Mouse (Mus musculus): ENCODE data around the gene Tbc1d13. TPM values are rescaled to one million over a fixed set of nuclear protein-coding genes. Genes with fewer than 3 reads are reported as not detected.
"Not testable (repeated sequence)": the region's sequence is repeated elsewhere in the genome, so short reads cannot be mapped to it uniquely, and the experiment has no call there.

The Tbc1d13 gene
- total and polyA plus RNA-seq, 2 experiments from 2014 or later, result 8.3 to 135 TPM

GRCm38 (mm10) chr2:30176561-30176960, 43.0 kb downstream of the Tbc1d13 start:
- Histone ChIP-seq H3K27me3 (ENCODE audit: insufficient read depth, low read length) (no peaks in the 10 kb centered on the region), H3K9ac (no peak overlapping the region), H3K4me2 (ENCODE audit: low read depth) (no peak overlapping the region), H3K27ac (ENCODE audit: low read depth, low read length) (no peak overlapping the region), H3K4me3 (ENCODE audit: low read depth, low read length) (no peak overlapping the region), H3K9me3 (ENCODE audit: low read length) (no peaks in the 10 kb centered on the region), H3K4me1 (ENCODE audit: insufficient read depth) (peaks cover 14% of the 10 kb centered on the region), H3K36me3 (ENCODE audit: insufficient read depth) (peaks cover 26% of the 10 kb centered on the region)
- DNase-seq, result no peak
- no peak for ATAC-seq
- no peak for TF ChIP-seq CTCF (IDR thresholded peaks at IDR 0.05; ENCODE audit: low read depth)
- 98% methylated on average over 2 of the region's 2 CpGs for WGBS

- Histone ChIP-seq H3K9me3 (ENCODE audit: low read length) (no peaks in the 10 kb centered on the region), H3K4me2 (ENCODE audit: low read depth) (peak within 1 kb of the TSS; percentile 93), H3K4me1 (ENCODE audit: insufficient read depth) (peaks cover 8% of the 10 kb centered on the region), H3K27me3 (ENCODE audit: insufficient read depth, low read length) (no peaks in the 10 kb centered on the region), H3K9ac (peak within 1 kb of the TSS; percentile 83), H3K4me3 (ENCODE audit: low read depth, low read length) (peak within 1 kb of the TSS; percentile 56), H3K36me3 (ENCODE audit: insufficient read depth) (peaks cover 26% of the 10 kb centered on the region), H3K27ac (ENCODE audit: low read depth, low read length) (peak within 1 kb of the TSS; percentile 35)
- WGBS, result 4% methylated on average over 54 of the region's 54 CpGs
- peak; percentile 100 for ATAC-seq
- TF ChIP-seq CTCF (IDR thresholded peaks at IDR 0.05; ENCODE audit: low read depth), result no peak
- DNase-seq, result peak; percentile 97
These were observed 44.4 kb downstream of the Tbc1d13 start, which contains the start of gene Spout1 for GRCm38 (mm10) chr2:30177700-30178675. Gene Spout1 (minus strand): TSS chr2:30178459.

GRCm38 (mm10) chr2:30178711-30179110, 45.2 kb downstream of the Tbc1d13 start:
- 30% methylated on average over 7 of the region's 7 CpGs for WGBS
- H3K27ac ChIP-seq (ENCODE audit: low read depth, low read length); H3K9ac ChIP-seq; H3K27me3 ChIP-seq (ENCODE audit: insufficient read depth, low read length); H3K4me1 ChIP-seq (ENCODE audit: insufficient read depth); H3K9me3 ChIP-seq (ENCODE audit: low read length); DNase-seq: not testable (repeated sequence)
- peaks cover 20% of the 10 kb centered on the region for H3K36me3 ChIP-seq (ENCODE audit: insufficient read depth)
- ATAC-seq, result peak; percentile 18
- peak overlapping the region; percentile 93 for H3K4me2 ChIP-seq (ENCODE audit: low read depth)
- peak overlapping the region; percentile 56 for H3K4me3 ChIP-seq (ENCODE audit: low read depth, low read length)

- 92% methylated on average over 2 of the region's 2 CpGs for whole genome bisulfite sequencing
- H3K9me3 ChIP-seq (ENCODE audit: low read length), result no peaks in the 10 kb centered on the region
- no peaks in the 10 kb centered on the region for H3K27me3 ChIP-seq (ENCODE audit: insufficient read depth, low read length)
- no peak overlapping the region for H3K4me3 ChIP-seq (ENCODE audit: low read depth, low read length)
- TF ChIP-seq CTCF (IDR thresholded peaks at IDR 0.05; ENCODE audit: low read depth), result no peak
- ATAC-seq (no peak), DNase-seq (no peak)
- no peak overlapping the region for H3K9ac ChIP-seq
- H3K36me3 ChIP-seq (ENCODE audit: insufficient read depth), result 0 out of 2 replicates have a peak, but pooled peaks cover 11% of the 10 kb centered on the region
- no peak overlapping the region for H3K4me2 ChIP-seq (ENCODE audit: low read depth)
- H3K4me1 ChIP-seq (ENCODE audit: insufficient read depth), result peaks cover 5% of the 10 kb centered on the region
- no peak overlapping the region for H3K27ac ChIP-seq (ENCODE audit: low read depth, low read length)
These were observed 48.9 kb downstream of the Tbc1d13 start for GRCm38 (mm10) chr2:30182424-30182823.

- Histone ChIP-seq H3K27me3 (ENCODE audit: insufficient read depth, low read length) (no peaks in the 10 kb centered on the region), H3K36me3 (ENCODE audit: insufficient read depth) (peaks cover 17% of the 10 kb centered on the region; the same call in 1 of the 2 replicates), H3K9ac (no peak overlapping the region), H3K4me1 (ENCODE audit: insufficient read depth) (no peaks in the 10 kb centered on the region), H3K4me3 (ENCODE audit: low read depth, low read length) (no peak overlapping the region), H3K9me3 (ENCODE audit: low read length) (no peaks in the 10 kb centered on the region), H3K4me2 (ENCODE audit: low read depth) (no peak overlapping the region), H3K27ac (ENCODE audit: low read depth, low read length) (no peak overlapping the region)
- DNase-seq, result no peak
- WGBS, result 75% methylated on average over 3 of the region's 3 CpGs
- ATAC-seq, result no peak
- no peak for TF ChIP-seq CTCF (IDR thresholded peaks at IDR 0.05; ENCODE audit: low read depth)
These were observed 50.2 kb downstream of the Tbc1d13 start for GRCm38 (mm10) chr2:30183721-30184120.

- no peak for ATAC-seq
- no peaks in the 10 kb centered on the region for H3K27me3 ChIP-seq (ENCODE audit: insufficient read depth, low read length)
- no peak for DNase-seq
- H3K9ac ChIP-seq, result no peak overlapping the region
- no peaks in the 10 kb centered on the region for H3K9me3 ChIP-seq (ENCODE audit: low read length)
- no peak overlapping the region for H3K27ac ChIP-seq (ENCODE audit: low read depth, low read length)
- WGBS, result 89% methylated on average over 6 of the region's 6 CpGs
- H3K36me3 ChIP-seq (ENCODE audit: insufficient read depth), result peaks cover 17% of the 10 kb centered on the region; the same call in 1 of the 2 replicates
- H3K4me3 ChIP-seq (ENCODE audit: low read depth, low read length), result no peak overlapping the region
- H3K4me2 ChIP-seq (ENCODE audit: low read depth), result no peak overlapping the region
- H3K4me1 ChIP-seq (ENCODE audit: insufficient read depth), result no peaks in the 10 kb centered on the region
- TF ChIP-seq CTCF (IDR thresholded peaks at IDR 0.05; ENCODE audit: low read depth), result no peak
These were observed 51.7 kb downstream of the Tbc1d13 start for GRCm38 (mm10) chr2:30185276-30185675.

GRCm38 (mm10) chr2:30185681-30186080, 52.1 kb downstream of the Tbc1d13 start:
- Histone ChIP-seq H3K9ac (no peak overlapping the region), H3K4me3 (ENCODE audit: low read depth, low read length) (no peak overlapping the region), H3K4me1 (ENCODE audit: insufficient read depth) (no peaks in the 10 kb centered on the region), H3K27me3 (ENCODE audit: insufficient read depth, low read length) (no peaks in the 10 kb centered on the region), H3K9me3 (ENCODE audit: low read length) (no peaks in the 10 kb centered on the region), H3K36me3 (ENCODE audit: insufficient read depth) (peaks cover 17% of the 10 kb centered on the region; the same call in 1 of the 2 replicates), H3K4me2 (ENCODE audit: low read depth) (no peak overlapping the region), H3K27ac (ENCODE audit: low read depth, low read length) (no peak overlapping the region)
- no peak for DNase-seq
- ATAC-seq, result no peak
- WGBS, result 97% methylated on average over 3 of the region's 3 CpGs
- no peak for TF ChIP-seq CTCF (IDR thresholded peaks at IDR 0.05; ENCODE audit: low read depth)
